Comparison of ENCODE assay signal across 10 mouse cellular contexts in the genomic region with DNA sequence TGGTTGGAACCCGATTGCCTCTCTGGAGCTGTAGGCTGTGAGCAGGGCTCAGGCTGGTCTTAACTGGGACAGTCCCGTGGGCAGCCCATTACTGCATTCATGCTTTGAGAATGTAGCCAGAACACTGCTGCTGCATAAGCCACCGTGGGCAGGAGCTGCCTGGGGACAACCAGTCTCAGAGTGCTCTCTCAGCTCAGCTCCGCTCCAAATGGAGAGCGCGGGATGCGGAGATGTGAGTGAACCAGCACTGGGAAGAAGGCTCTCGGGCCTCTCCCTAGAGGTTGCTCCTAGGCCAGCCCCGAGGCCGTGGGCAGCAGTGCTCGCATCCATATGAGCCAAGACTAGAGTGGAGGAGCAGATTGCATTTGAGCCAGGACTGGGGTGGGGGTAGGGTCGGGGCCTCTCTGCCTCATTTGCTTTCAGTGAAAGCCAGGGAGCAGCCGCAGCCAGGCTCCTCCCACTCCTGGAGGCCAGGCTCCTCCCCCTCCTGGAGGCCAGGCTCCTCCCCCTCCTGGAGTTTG. TPM values are rescaled to one million over a fixed set of nuclear protein-coding genes. Genes with fewer than 3 reads are reported as not detected.
DNase-seq lines count a peak whose midpoint lies in the region; ATAC-seq lines count a peak whose summit lies in the region.
"Had no signal": no experiment of that assay in that cellular context is flagged by ENCODE, and none has a peak within 500 bp of the region (broad histone marks: within the 10 kb centered on the region; RNA-seq: fewer than 3 reads in every experiment).

No protein-coding gene starts in this region.

- no peaks in the 10 kb centered on the region for H3K27me3 ChIP-seq in intestine, embryonic 15.5 days (replicated peaks)
- peaks cover 97% of the 10 kb centered on the region for H3K27me3 ChIP-seq in midbrain, embryonic 12.5 days

- no peak for ATAC-seq in intestine, embryonic 15.5 days
- peak; percentile 65 for ATAC-seq in midbrain, embryonic 12.5 days (ENCODE audit: low FRiP score, low read depth)

- no peak overlapping the region for H3K4me3 ChIP-seq in intestine, embryonic 15.5 days (replicated peaks)
- no peak overlapping the region for H3K4me3 ChIP-seq in midbrain, embryonic 12.5 days
- H3K4me3 ChIP-seq: embryonic facial prominence, embryonic 13.5 days; limb, embryonic 12.5 days had no signal

- peak; percentile 38 to 52 for DNase-seq in frontal cortex, postnatal 36 days (ENCODE audit: low spot score in 2 of 2)
- no peak for DNase-seq in frontal cortex, postnatal 25 days (ENCODE audit: low spot score in 2 of 2)
- DNase-seq in ZHBTc4 (ENCODE audit: low read depth, low spot score) = peak; percentile 31
- no peak for DNase-seq in ovary, postnatal 14 days (ENCODE audit: low spot score)
- no peak for DNase-seq in layer of hippocampus, postnatal 25 days (ENCODE audit: extremely low spot score in 1 of 2, low spot score in 1 of 2)
- no peak for DNase-seq in thymus, postnatal 0 days (ENCODE audit: low spot score)

- H3K27ac ChIP-seq in intestine, embryonic 15.5 days = peak overlapping the region; percentile 1; the same call in 1 of the 2 replicates
- H3K27ac ChIP-seq in midbrain, embryonic 12.5 days (replicated peaks) = peak overlapping the region; percentile 54
- H3K27ac ChIP-seq: embryonic facial prominence, embryonic 13.5 days; limb, embryonic 12.5 days had no signal

- peaks cover 41% of the 10 kb centered on the region for H3K36me3 ChIP-seq in intestine, embryonic 15.5 days
- no peaks in the 10 kb centered on the region for H3K36me3 ChIP-seq in midbrain, embryonic 12.5 days

- WGBS in intestine, embryonic 15.5 days = 61% methylated on average over 13 of the region's 13 CpGs
- 36% methylated on average over 13 of the region's 13 CpGs for WGBS in midbrain, embryonic 12.5 days

- no peaks in the 10 kb centered on the region for H3K9me3 ChIP-seq in intestine, embryonic 15.5 days
- no peaks in the 10 kb centered on the region for H3K9me3 ChIP-seq in midbrain, embryonic 12.5 days
- H3K9me3 ChIP-seq: embryonic facial prominence, embryonic 13.5 days; limb, embryonic 12.5 days had no signal

- peaks cover 40% of the 10 kb centered on the region for H3K4me1 ChIP-seq in intestine, embryonic 15.5 days (replicated peaks)
- peaks cover 24% of the 10 kb centered on the region for H3K4me1 ChIP-seq in midbrain, embryonic 12.5 days
- H3K4me1 ChIP-seq: embryonic facial prominence, embryonic 13.5 days had no signal

- H3K9ac ChIP-seq in intestine, embryonic 15.5 days = no peak overlapping the region
- 0 out of 2 replicates have a peak overlapping the region, but pooled peaks have one; percentile 6 for H3K9ac ChIP-seq in midbrain, embryonic 12.5 days (replicated peaks)
- H3K9ac ChIP-seq: embryonic facial prominence, embryonic 13.5 days; limb, embryonic 12.5 days had no signal

- no peak overlapping the region for H3K4me2 ChIP-seq in intestine, embryonic 15.5 days (replicated peaks)
- no peak overlapping the region for H3K4me2 ChIP-seq in midbrain, embryonic 12.5 days (replicated peaks)
- H3K4me2 ChIP-seq: embryonic facial prominence, embryonic 13.5 days; limb, embryonic 12.5 days had no signal

RNA-seq across cellular contexts. Expression of a gene that starts 9.4 kb away (rescaled TPM):
- 26.9 and 28.4 TPM in 2 replicates for polyA plus RNA-seq in intestine, embryonic 15.5 days (2015; fragmentation: Nextera tagmentation; extraction: Ambion mirVana)
- polyA plus RNA-seq in midbrain, embryonic 12.5 days (2016; fragmentation: Nextera tagmentation; extraction: Ambion mirVana) = 4.1 and 6.6 TPM in 2 replicates
- 10 to 100 TPM; 18.3 to 20.1 TPM for total RNA-seq in layer of hippocampus, postnatal 25 days (2021)
- 12.5 and 13.1 TPM in 2 replicates for polyA plus RNA-seq in thymus, postnatal 0 days (2015; fragmentation: Nextera tagmentation; extraction: Ambion mirVana)

Comparison
In these comparisons a context has a peak if more than half of its experiments do, and no peak if none do; other contexts are left out.
1. DNase-seq: peak in frontal cortex, postnatal 36 days (2 of 2) and ZHBTc4 (single experiment); none in frontal cortex, postnatal 25 days (0 of 2), ovary, postnatal 14 days (single experiment), layer of hippocampus, postnatal 25 days (0 of 2) and thymus, postnatal 0 days (single experiment).